Mouse (Mus musculus): ENCODE measurements around the gene Rassf5.

The Rassf5 gene

DNA sequence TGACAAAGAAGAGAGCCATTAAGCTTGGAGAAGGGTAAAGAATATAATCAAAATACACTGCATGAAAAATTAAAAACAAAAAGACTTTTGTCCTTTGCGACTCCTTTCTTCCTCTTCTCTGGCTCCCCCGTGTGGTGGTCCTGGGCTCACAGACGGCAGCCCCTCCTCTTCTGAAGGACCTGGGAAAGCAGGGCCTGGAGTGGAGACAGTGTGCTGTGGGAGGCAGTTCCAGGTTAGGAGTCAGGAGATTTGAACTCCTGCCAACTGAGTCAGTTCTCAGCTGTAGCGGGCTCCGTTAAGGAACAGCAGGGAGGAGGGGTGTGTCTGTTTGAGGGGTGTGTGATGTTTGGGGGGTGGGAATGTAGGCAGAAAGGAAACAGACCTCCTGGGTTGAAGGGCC, 37.5 kb downstream of the Rassf5 start:
- peak; percentile 71 for DNase-seq

- no peak for DNase-seq
Measured at GRCm38 (mm10) chr1:131206342-131206741, 38.7 kb downstream of the Rassf5 start.

- DNase-seq: no peak
Measured at GRCm38 (mm10) chr1:131204461-131204860, 40.6 kb downstream of the Rassf5 start.

GRCm38 (mm10) chr1:131201391-131201790, 43.7 kb downstream of the Rassf5 start:
- no peak for DNase-seq

DNA sequence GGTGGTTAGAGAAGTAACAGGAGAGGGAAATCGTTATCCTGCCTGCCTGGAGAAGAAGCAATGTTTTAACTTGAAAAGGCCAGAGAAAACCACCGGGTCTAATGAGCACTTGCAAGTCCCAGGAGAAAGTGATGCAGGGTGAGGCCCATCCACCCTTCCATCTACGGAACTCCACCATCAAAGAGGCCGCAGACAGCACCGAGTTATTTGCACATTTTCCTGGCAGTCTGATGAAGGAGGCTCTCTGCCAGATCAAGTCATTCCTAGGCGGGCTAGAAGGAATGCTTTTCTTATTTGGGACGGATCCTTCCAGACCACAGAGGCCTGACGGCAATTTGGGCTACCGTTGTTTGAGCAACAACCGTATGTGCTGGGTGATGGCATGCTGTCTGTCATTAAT, 44.5 kb downstream of the Rassf5 start:
- no peak for DNase-seq

- peak; percentile 33 for DNase-seq
Measured at GRCm38 (mm10) chr1:131199976-131200375, 45.1 kb downstream of the Rassf5 start.

DNA sequence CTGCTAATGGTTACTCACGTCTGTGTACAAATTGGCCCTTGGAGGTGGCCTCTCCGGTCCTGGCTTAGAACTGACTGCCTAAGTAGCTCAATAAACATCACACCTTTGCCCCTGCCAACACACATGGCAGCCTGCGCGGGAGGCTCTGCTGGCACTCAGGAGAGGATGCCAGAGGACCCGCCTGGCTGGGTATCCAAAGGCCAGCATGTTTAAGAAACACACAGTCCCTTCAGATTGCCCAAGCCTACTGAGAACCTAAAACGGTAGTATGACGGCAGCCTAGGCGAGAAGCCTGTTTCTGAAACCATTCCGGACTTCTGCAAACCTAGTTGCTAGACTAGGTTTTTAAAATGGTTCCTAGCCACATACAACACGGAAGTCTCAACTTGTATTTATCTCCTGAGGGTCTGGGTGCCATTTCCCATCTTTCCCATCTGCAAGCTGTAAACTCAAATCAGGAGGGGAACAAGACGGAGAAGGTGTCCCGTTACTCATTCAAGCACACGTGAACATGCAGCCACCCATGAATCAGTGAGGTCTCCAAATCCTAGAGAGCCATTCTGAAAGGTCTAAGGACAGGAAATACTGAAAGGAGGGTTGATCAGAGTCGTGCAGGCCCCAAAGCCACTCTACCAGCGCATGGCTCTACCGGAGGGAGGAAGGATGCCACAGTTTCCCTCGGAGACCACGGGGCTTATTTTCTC, 45.8 kb downstream of the Rassf5 start:
- no peak for DNase-seq

- no peak for DNase-seq
Measured at GRCm38 (mm10) chr1:131198417-131198960, 46.6 kb downstream of the Rassf5 start.

- DNase-seq: no peak
Measured at GRCm38 (mm10) chr1:131196107-131196506, 49.0 kb downstream of the Rassf5 start.

DNA sequence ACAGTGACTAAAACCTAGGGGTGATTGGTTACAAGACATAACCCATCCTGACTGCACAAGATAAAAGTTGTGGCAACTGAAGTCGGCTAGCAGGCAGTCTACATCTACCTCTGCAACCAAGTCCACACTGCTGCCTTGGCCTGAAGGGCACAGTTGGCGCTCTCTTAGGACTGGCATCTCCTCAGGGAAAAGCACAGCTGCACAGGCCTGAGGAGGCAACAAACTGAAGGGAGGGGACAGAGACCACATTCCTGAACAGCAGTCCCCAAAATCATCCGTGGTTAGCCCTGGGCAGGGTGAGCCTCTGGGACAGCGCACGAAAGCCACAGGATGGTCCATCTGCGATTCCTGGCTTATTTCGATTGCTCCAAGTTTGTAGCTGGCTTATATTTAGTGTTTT, 49.4 kb downstream of the Rassf5 start:
- DNase-seq: no peak

DNA sequence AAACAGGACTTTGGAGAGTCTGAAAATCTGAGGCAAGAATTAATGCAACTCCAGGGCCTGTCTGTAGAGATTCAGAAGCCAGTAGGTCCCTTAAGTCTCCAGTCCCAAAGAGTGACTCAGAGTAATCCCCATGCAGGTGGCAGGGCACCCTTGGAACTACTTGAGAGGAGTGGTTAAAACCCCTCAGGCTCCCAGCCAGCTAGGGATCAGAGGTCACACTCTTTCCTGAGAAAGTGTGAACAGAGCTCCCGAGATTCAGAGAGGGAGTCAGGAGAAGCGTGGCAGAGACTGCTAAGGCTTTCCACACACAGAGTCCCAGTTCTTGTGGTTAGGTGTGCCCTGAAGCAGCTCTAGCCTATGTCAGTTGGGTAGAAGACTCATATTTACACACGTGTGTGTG, 51.3 kb downstream of the Rassf5 start:
- DNase-seq: peak; percentile 51

DNA sequence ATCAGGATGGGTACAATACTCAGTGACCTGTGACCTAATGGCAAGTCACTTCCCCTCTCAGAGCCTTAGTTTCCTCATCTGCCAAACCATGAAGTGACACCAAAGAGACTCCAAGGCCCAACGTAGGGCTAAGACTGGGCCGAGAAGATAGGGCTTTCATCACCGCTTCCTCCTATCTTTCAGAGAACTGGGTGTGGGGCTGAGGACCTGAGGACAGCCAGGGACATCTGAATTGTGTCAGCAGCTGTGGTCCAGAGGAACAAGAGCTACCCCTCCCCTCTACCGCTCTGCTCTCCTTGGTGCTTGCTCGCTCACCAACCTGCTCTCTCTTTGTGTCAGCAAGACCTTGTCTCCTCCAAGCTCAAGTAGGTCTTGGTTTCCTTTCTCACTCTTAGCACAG, 56.4 kb downstream of the Rassf5 start:
- DNase-seq: no peak

DNA sequence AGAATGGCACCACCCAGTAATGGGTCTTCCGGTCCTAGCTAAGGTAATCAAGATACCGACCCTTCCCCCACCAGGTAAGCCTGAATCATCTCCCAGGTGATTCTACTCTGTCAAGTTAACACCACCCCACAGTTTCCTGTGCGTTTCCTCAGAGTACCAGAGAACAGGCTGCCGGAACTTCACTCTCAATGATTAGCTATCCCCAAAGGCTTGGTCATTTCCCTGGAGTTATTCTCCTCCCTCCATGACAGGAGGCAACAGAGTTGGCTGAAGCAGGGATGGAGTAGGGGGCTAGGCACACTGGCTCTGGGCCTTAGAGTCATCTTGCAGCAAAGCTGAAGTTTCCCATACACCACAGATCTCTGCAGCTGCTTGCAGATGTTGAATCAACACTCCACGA, 57.2 kb downstream of the Rassf5 start:
- no peak for DNase-seq

- DNase-seq: no peak
Measured at GRCm38 (mm10) chr1:131186995-131187394, 58.1 kb downstream of the Rassf5 start.

GRCm38 (mm10) chr1:131185821-131186506, 59.1 kb downstream of the Rassf5 start:
- DNase-seq: no peak

DNA sequence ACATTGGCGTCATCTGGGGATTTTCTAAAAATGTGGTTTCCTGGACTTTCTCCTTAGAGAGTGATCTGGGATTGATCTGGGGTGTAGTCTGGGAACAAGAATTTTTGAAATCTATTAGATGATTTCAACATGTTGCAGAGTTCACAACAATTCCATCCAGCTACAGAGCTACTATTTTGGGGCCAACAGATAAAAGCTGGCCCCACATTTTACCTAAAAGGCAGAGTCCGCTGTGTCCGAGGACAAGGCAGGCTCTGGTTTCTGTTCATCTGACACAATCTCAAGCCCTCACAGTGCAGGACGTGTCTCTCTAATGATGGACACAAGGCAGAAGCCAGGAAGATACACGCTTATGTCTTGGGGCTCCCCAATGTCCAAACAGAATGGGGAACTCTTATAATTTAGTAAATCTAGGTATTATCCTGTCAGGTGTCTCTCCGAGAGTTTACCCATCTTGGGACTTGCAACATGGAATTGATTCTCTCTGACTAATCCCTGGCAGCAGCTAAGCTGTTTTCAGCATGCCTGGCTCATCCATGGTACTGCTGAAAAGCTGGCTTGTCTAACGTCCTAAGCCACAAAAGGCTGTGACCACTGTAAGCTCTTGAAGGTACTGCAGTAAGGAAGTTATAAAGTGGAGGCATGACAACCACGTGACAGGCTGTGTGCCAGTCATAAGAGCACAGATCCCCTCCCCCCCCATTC, 60.0 kb downstream of the Rassf5 start:
- no peak for DNase-seq

GRCm38 (mm10) chr1:131184253-131184955, 60.7 kb downstream of the Rassf5 start:
- peak; percentile 53 for DNase-seq

DNA sequence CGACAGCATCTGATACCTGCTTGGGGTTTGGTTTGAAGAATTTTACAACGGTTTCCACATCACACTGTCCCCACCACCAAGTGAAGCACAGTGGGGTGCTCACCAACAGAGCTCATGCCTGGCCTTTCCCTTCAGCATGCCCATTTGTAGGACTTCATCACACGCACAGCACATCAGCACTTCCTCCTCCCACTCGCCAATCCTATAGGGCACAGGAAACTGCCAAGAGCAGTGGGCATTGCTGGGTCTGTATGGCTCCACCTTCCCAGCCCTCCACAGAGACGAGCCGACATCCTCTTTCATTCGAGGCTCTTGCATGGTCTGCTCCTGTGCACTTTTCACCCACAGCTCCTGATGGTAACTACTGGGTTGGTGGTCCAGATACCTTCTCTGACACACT, 61.9 kb downstream of the Rassf5 start:
- DNase-seq: no peak

- DNase-seq: peak; percentile 84
Measured at GRCm38 (mm10) chr1:131181642-131182527, 63.2 kb downstream of the Rassf5 start.

DNA sequence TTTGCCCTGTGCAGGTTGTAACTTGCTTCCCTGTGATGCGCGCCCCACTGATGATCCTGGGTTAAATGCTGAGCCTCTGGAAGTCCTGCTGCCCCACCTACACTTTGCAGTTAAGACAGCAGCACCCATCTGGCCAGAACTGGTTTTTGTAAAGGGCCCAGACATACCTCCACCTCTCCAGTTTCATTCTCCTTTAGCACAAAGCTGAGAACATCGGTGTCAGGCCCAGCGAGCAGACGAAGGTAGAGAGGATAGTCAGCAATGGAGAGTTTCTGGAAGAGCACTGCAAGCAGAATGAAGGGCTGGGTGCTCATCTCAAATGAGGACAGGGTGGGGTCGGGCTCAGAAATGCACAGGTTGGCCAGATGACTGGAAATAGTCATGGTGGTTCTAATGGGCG, 64.7 kb downstream of the Rassf5 start:
- DNase-seq: no peak

- DNase-seq: no peak
Measured at GRCm38 (mm10) chr1:131178083-131178482, 67.0 kb downstream of the Rassf5 start.

DNA sequence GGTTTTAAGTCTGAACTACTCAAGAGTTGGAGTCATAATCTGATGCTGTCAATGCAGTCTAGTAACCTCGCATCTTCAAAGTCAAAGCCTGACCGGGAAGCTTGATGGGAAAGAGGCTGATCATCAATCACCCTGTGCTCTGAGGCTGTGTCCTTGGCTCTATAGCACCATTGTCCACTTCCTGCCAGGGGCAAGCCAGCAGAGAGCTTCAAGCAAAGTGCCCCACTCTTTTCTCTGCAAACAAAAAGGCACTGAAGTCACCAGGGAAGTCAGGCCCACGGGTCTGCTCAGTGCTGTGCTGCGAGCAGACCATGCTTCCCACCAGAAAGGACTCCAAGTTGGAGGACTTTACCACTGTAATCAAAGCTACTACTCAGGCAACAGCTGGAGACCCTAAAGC, 67.8 kb downstream of the Rassf5 start:
- no peak for DNase-seq

Measured in kidney, postnatal 14 days (tissue).